Mouse (Mus musculus): ENCODE measurements around the gene Nfia. TPM values are rescaled to one million over a fixed set of nuclear protein-coding genes. Genes with fewer than 3 reads are reported as not detected.

Nfia gene
- polyA plus RNA-seq, 1 experiment from 2014 or later: 28.6 TPM

DNA sequence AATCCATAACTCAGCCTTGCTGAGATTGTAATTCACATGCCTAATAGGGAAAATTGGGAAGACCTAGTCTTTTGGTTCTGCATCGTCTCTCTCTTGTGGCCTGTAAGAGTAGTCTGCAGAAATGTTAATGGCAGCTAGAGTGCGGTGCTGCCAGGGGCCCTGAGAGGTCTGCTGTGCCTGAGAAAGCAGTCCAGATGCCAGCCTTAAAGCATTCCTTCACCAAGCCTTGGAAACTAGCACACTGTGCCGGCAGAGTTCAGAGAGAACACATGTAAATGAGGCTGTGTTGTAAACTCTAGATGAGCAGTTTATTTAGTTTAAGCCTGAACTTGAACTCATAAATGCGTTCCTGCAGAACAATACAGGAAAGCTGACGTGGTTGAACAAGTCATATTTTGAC, 326.9 kb downstream of the Nfia start:
- Histone ChIP-seq H3K4me2 (replicated peaks) (no peak overlapping the region), H3K9me3 (no peaks in the 10 kb centered on the region), H3K4me1 (peaks cover 48% of the 10 kb centered on the region), H3K27ac (replicated peaks) (peak overlapping the region; percentile 58), H3K36me3 (no peaks in the 10 kb centered on the region), H3K9ac (replicated peaks) (no peak overlapping the region), H3K27me3 (peaks cover 21% of the 10 kb centered on the region), H3K4me3 (no peak overlapping the region)
- 37% methylated on average over 5 of the region's 5 CpGs for WGBS
- peak; percentile 28 for ATAC-seq (ENCODE audit: low FRiP score, low read depth)

DNA sequence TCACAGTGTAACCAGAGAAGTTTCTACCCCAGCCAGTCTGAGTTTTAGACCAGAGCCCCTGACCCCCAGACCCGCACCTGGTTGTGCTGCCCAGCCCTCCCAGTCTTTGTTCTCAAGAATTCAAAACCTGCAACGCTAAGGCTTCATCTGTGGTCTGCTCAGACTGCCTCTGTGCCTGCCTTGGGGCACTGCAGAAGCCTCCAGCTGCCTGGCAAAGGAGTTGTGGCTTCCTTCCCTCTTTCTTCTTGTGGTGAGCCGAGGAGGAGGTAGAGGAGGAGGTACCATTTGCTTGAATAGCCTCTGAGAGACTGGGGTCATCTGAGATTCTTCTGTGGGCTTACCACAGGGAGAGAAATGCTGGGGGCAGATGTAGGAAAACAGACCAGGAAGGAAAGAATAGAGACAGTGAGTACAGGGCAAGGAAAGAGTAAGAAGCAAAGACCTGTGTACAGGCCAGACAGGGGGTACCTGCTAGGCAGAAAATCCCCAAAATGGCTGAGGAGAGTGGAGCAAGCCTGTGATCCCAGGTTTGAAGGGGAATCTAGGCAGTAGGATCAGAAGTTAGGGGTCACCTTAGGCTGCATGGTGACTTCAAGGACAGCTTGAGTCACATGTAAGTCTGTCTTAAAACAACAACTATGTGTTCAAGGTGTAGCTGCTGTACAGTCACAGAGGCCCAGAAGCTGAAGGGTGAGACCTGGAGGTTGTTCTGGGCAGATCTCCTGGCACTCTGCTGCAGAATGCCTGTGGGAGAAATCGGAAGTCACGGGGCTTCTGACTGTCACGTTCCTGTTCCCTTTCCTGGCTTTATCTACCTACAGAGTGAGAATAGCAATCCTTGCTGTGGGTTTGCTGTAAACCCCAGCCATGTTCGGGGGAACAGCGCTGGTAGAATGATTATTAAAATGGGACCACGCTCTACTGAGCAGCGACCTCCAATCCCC, 328.9 kb downstream of the Nfia start:
- peaks cover 40% of the 10 kb centered on the region for H3K27me3 ChIP-seq
- no peak overlapping the region for H3K4me2 ChIP-seq (replicated peaks)
- H3K36me3 ChIP-seq: no peaks in the 10 kb centered on the region
- no peaks in the 10 kb centered on the region for H3K9me3 ChIP-seq
- peak overlapping the region; percentile 63 for H3K27ac ChIP-seq (replicated peaks)
- WGBS: 46% methylated on average over 10 of the region's 10 CpGs
- H3K9ac ChIP-seq (replicated peaks): no peak overlapping the region; the same call in 1 of the 2 replicates
- peaks cover 67% of the 10 kb centered on the region for H3K4me1 ChIP-seq
- H3K4me3 ChIP-seq: no peak overlapping the region
- ATAC-seq (ENCODE audit: low FRiP score, low read depth): no peak

DNA sequence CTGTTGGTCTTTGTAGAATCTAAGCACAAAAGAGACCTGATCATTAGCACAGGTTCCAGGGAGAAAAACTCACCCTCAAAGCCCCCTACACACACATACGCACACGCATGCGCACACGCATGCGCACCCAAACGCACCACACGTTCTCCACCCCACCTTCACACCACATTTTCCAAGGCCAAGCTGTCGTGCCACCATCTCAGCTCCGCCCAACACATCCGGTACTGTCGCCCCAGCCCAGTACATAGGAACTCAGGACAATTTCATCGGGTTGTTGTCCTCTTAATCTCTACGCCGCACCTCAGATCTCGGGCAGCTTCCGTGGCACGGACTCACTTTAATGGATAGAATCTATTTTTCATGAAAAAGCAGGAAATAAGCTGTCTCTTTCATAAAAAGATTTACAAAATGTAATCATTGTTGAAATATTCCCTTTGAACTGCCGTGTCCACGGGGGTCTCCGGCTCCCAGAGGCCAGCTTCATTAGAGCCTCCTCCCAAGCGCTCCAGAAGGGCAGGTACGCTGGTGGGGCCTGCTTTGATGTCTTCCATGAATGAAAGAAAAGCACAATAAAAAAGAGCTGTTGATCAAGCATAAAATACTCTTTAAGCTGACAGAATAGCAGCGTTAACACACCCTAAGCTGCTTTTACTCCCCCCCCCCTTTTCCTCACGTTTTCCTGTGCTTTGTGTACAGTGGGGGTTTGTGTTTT, 330.2 kb downstream of the Nfia start:
- H3K9ac ChIP-seq (replicated peaks): 0 out of 2 replicates have a peak overlapping the region, but pooled peaks have one; percentile 31
- peaks cover 40% of the 10 kb centered on the region for H3K27me3 ChIP-seq
- ATAC-seq (ENCODE audit: low FRiP score, low read depth): peak; percentile 42
- WGBS: 32% methylated on average over 24 of the region's 24 CpGs
- H3K9me3 ChIP-seq: no peaks in the 10 kb centered on the region
- peak overlapping the region; percentile 35 for H3K4me2 ChIP-seq (replicated peaks)
- 0 out of 2 replicates have a peak overlapping the region, but pooled peaks have one; percentile 1 for H3K4me3 ChIP-seq
- peaks cover 80% of the 10 kb centered on the region for H3K4me1 ChIP-seq
- peak overlapping the region; percentile 70 for H3K27ac ChIP-seq (replicated peaks)
- no peaks in the 10 kb centered on the region for H3K36me3 ChIP-seq

DNA sequence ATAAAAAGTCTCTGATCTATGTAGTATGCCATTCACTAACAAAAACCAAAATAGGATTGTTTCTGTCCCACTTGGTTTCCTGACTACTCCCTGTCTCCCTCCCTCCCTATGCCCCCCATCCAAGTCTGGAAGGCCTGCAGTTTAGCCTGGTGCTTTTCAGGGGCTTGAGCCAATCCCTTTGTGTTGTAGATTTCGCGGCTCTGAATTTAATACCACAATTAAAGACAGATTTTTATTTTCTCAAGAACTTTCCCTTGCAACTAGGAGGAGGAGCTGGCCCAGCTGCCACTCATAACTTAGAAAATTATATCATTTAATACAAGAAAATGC, 330.8 kb downstream of the Nfia start:
- Histone ChIP-seq H3K36me3 (no peaks in the 10 kb centered on the region), H3K9ac (replicated peaks) (no peak overlapping the region), H3K9me3 (no peaks in the 10 kb centered on the region), H3K27ac (replicated peaks) (peak overlapping the region; percentile 70), H3K27me3 (peaks cover 40% of the 10 kb centered on the region), H3K4me1 (peaks cover 84% of the 10 kb centered on the region), H3K4me3 (no peak overlapping the region), H3K4me2 (replicated peaks) (peak overlapping the region; percentile 35)
- 13% methylated on average over 2 of the region's 2 CpGs for WGBS
- ATAC-seq (ENCODE audit: low FRiP score, low read depth): peak; percentile 32; the same call in 1 of the 2 replicates

DNA sequence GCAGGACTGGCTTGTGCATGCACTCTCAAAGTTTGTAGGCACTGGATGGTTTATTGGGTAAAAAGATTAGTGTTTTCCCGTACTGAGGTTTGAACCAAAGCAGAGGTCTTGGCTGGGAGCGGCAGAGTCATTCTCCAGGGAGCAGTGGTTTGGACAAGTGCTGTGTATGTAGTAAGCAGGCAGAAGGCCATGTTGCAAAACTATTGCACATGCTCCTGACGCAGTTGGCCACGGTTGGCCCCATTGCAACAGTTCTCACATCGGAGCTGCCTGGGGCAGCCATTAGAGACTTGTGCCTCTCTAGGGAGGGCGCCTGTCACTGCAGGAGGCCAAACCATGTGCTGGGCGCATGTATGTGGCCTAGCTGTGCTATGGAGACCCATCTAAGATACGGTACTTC, 331.6 kb downstream of the Nfia start:
- Histone ChIP-seq H3K27me3 (peaks cover 40% of the 10 kb centered on the region), H3K4me2 (replicated peaks) (no peak overlapping the region), H3K4me3 (no peak overlapping the region), H3K9me3 (no peaks in the 10 kb centered on the region), H3K4me1 (peaks cover 84% of the 10 kb centered on the region), H3K27ac (replicated peaks) (peak overlapping the region; percentile 70), H3K9ac (replicated peaks) (no peak overlapping the region), H3K36me3 (no peaks in the 10 kb centered on the region)
- WGBS: 86% methylated on average over 8 of the region's 8 CpGs
- no peak for ATAC-seq (ENCODE audit: low FRiP score, low read depth)

DNA sequence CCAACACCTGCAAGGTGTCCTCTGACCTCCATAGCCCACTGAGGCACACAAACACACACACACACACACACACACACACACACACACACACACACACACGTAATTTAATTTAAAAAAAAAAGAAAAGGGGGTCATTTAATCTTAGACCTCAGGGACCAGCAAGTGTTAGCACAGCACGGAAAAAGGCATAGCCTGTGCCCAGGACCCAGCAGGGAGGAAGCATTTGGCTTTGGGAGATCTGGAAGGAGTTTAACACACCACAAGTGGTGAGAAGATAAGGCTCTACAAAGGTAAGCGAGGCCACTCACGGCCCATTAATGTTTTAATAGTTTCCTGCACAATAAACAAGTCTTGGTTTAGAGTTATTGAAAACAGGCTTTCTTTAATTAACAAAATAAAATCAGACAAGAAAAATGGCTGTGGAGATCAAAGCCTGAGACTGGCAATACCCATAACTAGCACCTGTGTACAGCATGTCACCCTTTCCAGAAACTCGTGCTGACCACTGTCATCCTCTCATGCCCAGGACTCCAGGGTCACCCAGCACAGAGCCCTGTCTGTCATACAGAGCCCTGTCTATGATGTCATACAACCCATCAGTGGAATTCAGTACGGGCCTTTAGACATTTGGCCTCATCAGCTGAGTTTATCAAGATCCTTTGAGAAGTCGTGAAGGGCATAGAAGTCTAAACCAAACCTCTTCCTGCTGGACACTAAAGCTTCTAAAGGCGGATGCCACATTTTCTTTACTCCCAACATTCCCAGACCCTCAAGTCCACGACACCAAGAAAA, 332.6 kb downstream of the Nfia start:
- 78% methylated on average over 8 of the region's 9 CpGs for WGBS
- peak overlapping the region; percentile 92; the same call in 1 of the 2 replicates for H3K27ac ChIP-seq (replicated peaks)
- H3K9me3 ChIP-seq: no peaks in the 10 kb centered on the region
- H3K9ac ChIP-seq (replicated peaks): no peak overlapping the region
- no peaks in the 10 kb centered on the region for H3K36me3 ChIP-seq
- H3K4me1 ChIP-seq: peaks cover 89% of the 10 kb centered on the region
- H3K27me3 ChIP-seq: peaks cover 40% of the 10 kb centered on the region
- H3K4me2 ChIP-seq (replicated peaks): no peak overlapping the region
- ATAC-seq (ENCODE audit: low FRiP score, low read depth): no peak
- H3K4me3 ChIP-seq: no peak overlapping the region

DNA sequence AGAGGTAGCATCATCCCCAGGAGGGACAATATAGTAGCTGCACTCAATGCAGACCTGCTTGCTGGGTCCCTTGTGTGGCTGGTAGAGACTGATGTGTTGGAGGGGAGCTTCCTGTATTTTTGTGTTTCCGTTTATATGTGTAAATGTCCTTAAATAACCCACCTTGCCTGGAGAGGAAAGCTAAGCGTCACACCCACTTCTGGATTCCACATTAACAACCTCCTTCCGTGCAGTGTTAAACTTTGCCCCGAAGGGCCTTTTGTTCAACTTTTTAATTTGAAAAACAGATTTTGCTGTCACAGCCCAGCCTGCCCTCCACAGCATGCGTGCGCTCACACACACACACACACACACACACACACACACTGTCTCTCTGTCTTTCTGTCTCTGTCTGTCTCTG, 333.4 kb downstream of the Nfia start:
- no peaks in the 10 kb centered on the region for H3K9me3 ChIP-seq
- ATAC-seq (ENCODE audit: low FRiP score, low read depth): no peak
- H3K4me1 ChIP-seq: peaks cover 82% of the 10 kb centered on the region
- no peak overlapping the region for H3K4me3 ChIP-seq
- H3K36me3 ChIP-seq: no peaks in the 10 kb centered on the region
- H3K9ac ChIP-seq (replicated peaks): peak overlapping the region; percentile 25; the same call in 1 of the 2 replicates
- peaks cover 36% of the 10 kb centered on the region for H3K27me3 ChIP-seq
- H3K27ac ChIP-seq (replicated peaks): peak overlapping the region; percentile 92
- H3K4me2 ChIP-seq (replicated peaks): no peak overlapping the region
- WGBS: 59% methylated on average over 6 of the region's 6 CpGs

DNA sequence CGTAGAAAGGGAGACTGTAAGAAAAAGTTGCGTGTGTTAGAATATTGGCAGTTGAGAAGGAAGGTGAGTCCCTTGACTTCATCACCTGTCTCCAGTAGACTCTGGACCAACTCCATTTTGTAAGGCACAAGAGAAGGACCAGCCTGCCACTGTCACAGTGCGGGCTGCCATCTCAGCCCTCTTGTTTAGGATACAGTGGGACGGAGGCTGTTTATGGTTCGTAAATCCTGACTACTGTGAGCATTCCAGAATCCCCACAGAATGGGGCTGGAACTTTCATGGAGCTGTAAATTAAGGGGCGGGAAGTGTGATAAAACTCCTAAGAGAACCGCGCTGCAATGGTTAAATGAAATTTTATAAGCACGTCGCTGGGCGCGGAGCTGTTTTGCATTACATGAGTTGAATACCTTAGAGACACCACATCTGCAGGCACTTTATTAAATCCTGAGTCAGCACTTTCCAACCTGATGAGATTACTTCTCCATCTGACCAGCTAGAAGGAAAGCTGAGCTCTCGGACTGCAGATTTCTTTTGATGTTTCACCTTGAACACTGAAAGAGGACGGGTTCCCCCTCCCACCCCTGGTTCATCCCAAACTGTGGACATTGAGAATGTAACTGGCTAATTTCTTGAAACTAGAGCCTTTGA, 334.0 kb downstream of the Nfia start:
- Histone ChIP-seq H3K9ac (replicated peaks) (peak overlapping the region; percentile 25; the same call in 1 of the 2 replicates), H3K4me3 (no peak overlapping the region), H3K27me3 (peaks cover 30% of the 10 kb centered on the region), H3K4me1 (peaks cover 76% of the 10 kb centered on the region), H3K36me3 (no peaks in the 10 kb centered on the region), H3K27ac (replicated peaks) (peak overlapping the region; percentile 92), H3K4me2 (replicated peaks) (peak overlapping the region; percentile 29), H3K9me3 (no peaks in the 10 kb centered on the region)
- no peak for ATAC-seq (ENCODE audit: low FRiP score, low read depth)
- WGBS: 26% methylated on average over 14 of the region's 14 CpGs

DNA sequence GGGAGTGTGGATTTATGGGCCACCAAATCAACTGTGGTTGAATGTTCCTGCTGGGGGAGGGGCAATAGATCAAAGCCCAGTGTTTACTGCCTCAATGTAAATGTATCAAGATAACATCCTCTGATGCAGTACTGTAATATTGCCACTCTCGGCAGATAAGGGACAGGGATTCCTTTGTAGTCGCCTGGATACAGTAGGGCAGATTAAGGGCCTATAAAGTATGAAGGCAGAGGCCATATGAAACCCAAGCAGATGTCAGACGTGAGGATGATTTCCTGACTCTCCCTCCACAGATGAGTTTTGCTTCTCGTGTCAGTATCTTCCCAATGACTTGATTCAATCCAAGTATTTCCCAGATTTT, 334.5 kb downstream of the Nfia start:
- Histone ChIP-seq H3K4me1 (peaks cover 72% of the 10 kb centered on the region), H3K4me2 (replicated peaks) (peak overlapping the region; percentile 29), H3K27me3 (peaks cover 26% of the 10 kb centered on the region), H3K36me3 (no peaks in the 10 kb centered on the region), H3K4me3 (no peak overlapping the region), H3K9me3 (no peaks in the 10 kb centered on the region), H3K27ac (replicated peaks) (peak overlapping the region; percentile 92), H3K9ac (replicated peaks) (no peak overlapping the region)
- no peak for ATAC-seq (ENCODE audit: low FRiP score, low read depth)
- 14% methylated on average over 4 of the region's 4 CpGs for whole genome bisulfite sequencing

DNA sequence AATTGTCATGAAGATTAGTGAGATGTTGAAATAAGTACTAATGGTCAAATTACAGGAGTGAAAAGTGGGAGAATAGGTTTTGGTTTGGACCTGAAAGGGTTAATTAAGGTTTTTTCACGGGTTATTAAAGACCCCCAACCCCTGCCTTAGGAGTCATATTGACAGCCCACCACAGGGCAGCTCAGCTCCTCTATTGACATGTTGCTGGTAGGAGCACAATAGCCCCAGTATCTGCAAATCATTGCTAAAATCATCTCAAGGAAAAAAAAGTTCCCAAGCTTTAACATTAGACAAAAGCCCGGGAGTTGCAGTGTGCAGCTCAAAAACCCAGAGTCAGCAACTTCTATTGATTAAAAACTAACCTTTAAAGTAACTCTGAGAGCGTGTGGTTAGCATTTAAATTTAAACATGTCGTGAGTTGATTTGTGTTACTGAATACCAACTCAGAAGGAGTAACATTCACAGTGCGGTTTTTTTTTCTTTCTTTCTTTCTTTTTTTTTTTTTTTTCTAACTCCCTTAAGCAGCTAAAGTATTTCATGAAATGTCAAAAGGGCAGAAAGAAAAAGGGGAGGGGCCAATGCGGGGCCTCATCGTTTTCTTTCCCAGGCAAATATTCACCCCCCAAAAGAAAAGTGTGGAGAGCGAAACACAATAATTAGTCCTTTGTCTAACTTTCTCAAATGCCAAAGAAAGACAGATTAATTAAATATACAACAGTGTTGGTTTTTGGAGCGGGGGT, 335.6 kb downstream of the Nfia start:
- no peak overlapping the region for H3K4me3 ChIP-seq
- H3K9me3 ChIP-seq: no peaks in the 10 kb centered on the region
- H3K27ac ChIP-seq (replicated peaks): peak overlapping the region; percentile 92
- no peaks in the 10 kb centered on the region for H3K36me3 ChIP-seq
- peaks cover 26% of the 10 kb centered on the region for H3K27me3 ChIP-seq
- no peak overlapping the region for H3K9ac ChIP-seq (replicated peaks)
- 4% methylated on average over 9 of the region's 9 CpGs for WGBS
- peaks cover 67% of the 10 kb centered on the region for H3K4me1 ChIP-seq
- ATAC-seq (ENCODE audit: low FRiP score, low read depth): peak; percentile 25; the same call in 1 of the 2 replicates
- peak overlapping the region; percentile 26 for H3K4me2 ChIP-seq (replicated peaks)

DNA sequence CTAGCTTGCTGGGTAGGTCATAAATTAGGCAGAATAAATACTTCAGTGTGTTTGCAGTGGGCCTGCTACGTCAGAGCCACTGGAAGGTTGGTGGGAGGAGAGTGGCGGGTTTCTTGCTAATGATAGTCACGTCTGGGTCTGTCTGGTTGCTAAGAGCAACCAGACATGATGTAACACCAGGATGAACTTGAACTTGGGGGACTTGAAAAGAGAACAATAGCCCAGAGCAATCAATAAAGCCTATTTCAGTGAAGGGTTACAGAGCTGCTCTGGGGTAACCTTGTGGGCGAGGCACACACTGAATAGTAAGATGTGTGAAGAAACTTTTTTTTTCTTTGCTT, 336.1 kb downstream of the Nfia start:
- 2% methylated on average over 4 of the region's 4 CpGs for WGBS
- H3K4me1 ChIP-seq: peaks cover 64% of the 10 kb centered on the region

More for the DNA sequence above, 336.1 kb downstream of the Nfia start:
- peak overlapping the region; percentile 25; the same call in 1 of the 2 replicates for H3K4me2 ChIP-seq (replicated peaks)
- H3K9ac ChIP-seq (replicated peaks): no peak overlapping the region
- peak overlapping the region; percentile 92 for H3K27ac ChIP-seq (replicated peaks)
- H3K27me3 ChIP-seq: peaks cover 26% of the 10 kb centered on the region
- peak; percentile 94 for ATAC-seq (ENCODE audit: low FRiP score, low read depth)
- no peaks in the 10 kb centered on the region for H3K36me3 ChIP-seq
- no peaks in the 10 kb centered on the region for H3K9me3 ChIP-seq
- no peak overlapping the region for H3K4me3 ChIP-seq
